Mouse (Mus musculus) forebrain, embryonic 11.5 days (tissue): Measurements from ENCODE around the gene Hoxb5. TPM values are rescaled to one million over a fixed set of nuclear protein-coding genes. Genes with fewer than 3 reads are reported as not detected.

Experiments
- ATAC-seq: fragments of 200-750 bp; cut with Nextera tagmentation; replicated peaks from 2 replicates; pipeline ENCODE4 v1.8.0; 2017; ENCODE audit warnings: moderate TSS enrichment; ENCODE audit not compliant: low FRiP score
- DNase-seq: peaks from one replicate; pipeline ENCODE4 v3.0.0-alpha.2; 2017; ENCODE audit warnings: low spot score
- H3K27ac ChIP-seq: fragments of 300-500 bp; sonication (generic); 2 replicates; pipeline ENCODE4 v1.5.1; 2014; ENCODE audit warnings: low read depth, low read length
- H3K27me3 ChIP-seq: fragments of 300-500 bp; sonication (generic); 2 replicates; pipeline ENCODE4 v1.6.1; 2014; ENCODE audit warnings: mild to moderate bottlenecking, low read length, mixed read lengths; ENCODE audit not compliant: control insufficient read depth, insufficient read depth
- H3K36me3 ChIP-seq: fragments of 300-500 bp; sonication (generic); 2 replicates; pipeline ENCODE4 v1.6.1; 2014; ENCODE audit warnings: mild to moderate bottlenecking, low read length, moderate library complexity, mixed read lengths; ENCODE audit not compliant: control insufficient read depth, insufficient read depth
- H3K4me1 ChIP-seq: fragments of 300-500 bp; sonication (generic); replicated peaks from 2 replicates; pipeline ENCODE4 v1.6.1; 2014; ENCODE audit warnings: low read length, mixed read lengths; ENCODE audit not compliant: control insufficient read depth, insufficient read depth
- H3K4me2 ChIP-seq: fragments of 300-500 bp; sonication (generic); 2 replicates; pipeline ENCODE4 v1.6.1; 2014; ENCODE audit warnings: low read depth, mild to moderate bottlenecking, low read length, moderate library complexity, mixed read lengths; ENCODE audit not compliant: severe bottlenecking
- H3K4me3 ChIP-seq: fragments of 300-500 bp; sonication (generic); 2 replicates; pipeline ENCODE4 v1.5.1; 2014; ENCODE audit warnings: low read depth, low read length
- H3K9ac ChIP-seq: fragments of 300-500 bp; sonication (generic); 2 replicates; pipeline ENCODE4 v1.6.1; 2014; ENCODE audit warnings: low read length
- H3K9me3 ChIP-seq: fragments of 300-500 bp; sonication (generic); 2 replicates; pipeline ENCODE4 v1.6.1; 2016; ENCODE audit warnings: low read length, mixed read lengths; ENCODE audit not compliant: control insufficient read depth
- WGBS: fragments of 180-500 bp; shearing (Covaris S2); extraction: QIAGEN DNeasy Blood & Tissue Kit; methylation state at CpG from one replicate; pipeline ENCODE4 v1.1.7; 2014; 5-methylcytosine and 5-hydroxymethylcytosine counted together
- polyA plus RNA-seq: library from polyadenylated mRNA; unstranded; fragments of >200 nt; fragmentation: Nextera tagmentation; extraction: Ambion mirVana; gene quantifications from 2 replicates; pipeline ENCODE4 v1.2.1, GENCODE M21; 2014

Hoxb5 gene
- polyA plus RNA-seq, 1 experiment from 2014 or later = not detected

- Histone ChIP-seq H3K4me2 (no peak overlapping the region), H3K9me3 (no peaks in the 10 kb centered on the region), H3K36me3 (no peaks in the 10 kb centered on the region), H3K27me3 (peaks cover 100% of the 10 kb centered on the region), H3K9ac (no peak overlapping the region), H3K4me1 (no peaks in the 10 kb centered on the region), H3K27ac (no peak overlapping the region), H3K4me3 (no peak overlapping the region)
- ATAC-seq (no peak), DNase-seq (no peak)
- 3% methylated on average over 2 of the region's 2 CpGs for WGBS
These were observed 30.8 kb downstream of the Hoxb5 start for GRCm38 (mm10) chr11:96334002-96334364.

- no peak overlapping the region for H3K4me2 ChIP-seq
- H3K36me3 ChIP-seq = no peaks in the 10 kb centered on the region
- DNase-seq (no peak), ATAC-seq (no peak)
- no peaks in the 10 kb centered on the region for H3K4me1 ChIP-seq
- WGBS = 35% methylated on average over 3 of the region's 3 CpGs
- H3K27ac ChIP-seq = no peak overlapping the region
- H3K9me3 ChIP-seq = no peaks in the 10 kb centered on the region
- peaks cover 100% of the 10 kb centered on the region for H3K27me3 ChIP-seq
- H3K4me3 ChIP-seq = no peak overlapping the region
- no peak overlapping the region for H3K9ac ChIP-seq
These were observed 31.9 kb downstream of the Hoxb5 start for GRCm38 (mm10) chr11:96334998-96335397.

- no peaks in the 10 kb centered on the region for H3K9me3 ChIP-seq
- H3K27me3 ChIP-seq = peaks cover 97% of the 10 kb centered on the region
- ATAC-seq (no peak), DNase-seq (no peak)
- 0 out of 2 replicates have a peak, but pooled peaks cover 2% of the 10 kb centered on the region for H3K4me1 ChIP-seq
- no peak overlapping the region for H3K4me2 ChIP-seq
- H3K4me3 ChIP-seq = no peak overlapping the region
- no peak overlapping the region for H3K27ac ChIP-seq
- no peak overlapping the region for H3K9ac ChIP-seq
- H3K36me3 ChIP-seq = no peaks in the 10 kb centered on the region
- 4% methylated on average over 2 of the region's 2 CpGs for WGBS
These were observed 33.5 kb downstream of the Hoxb5 start for GRCm38 (mm10) chr11:96336597-96336996.

- Histone ChIP-seq H3K4me2 (no peak overlapping the region), H3K9ac (no peak overlapping the region), H3K27ac (no peak overlapping the region)
These were observed 33.9 kb downstream of the Hoxb5 start for GRCm38 (mm10) chr11:96337026-96337425.

GRCm38 (mm10) chr11:96338957-96339855, 36.1 kb downstream of the Hoxb5 start:
- Histone ChIP-seq H3K9me3 (no peaks in the 10 kb centered on the region), H3K4me3 (no peak overlapping the region), H3K27me3 (peaks cover 97% of the 10 kb centered on the region), H3K27ac (no peak overlapping the region), H3K36me3 (no peaks in the 10 kb centered on the region), H3K4me2 (no peak overlapping the region), H3K4me1 (0 out of 2 replicates have a peak, but pooled peaks cover 2% of the 10 kb centered on the region), H3K9ac (no peak overlapping the region)
- no peak for ATAC-seq
- WGBS = 9% methylated on average over 7 of the region's 7 CpGs
- DNase-seq = peak; percentile 54

More at GRCm38 (mm10) chr11:96337026-96337425, 33.9 kb downstream of the Hoxb5 start:
- no peaks in the 10 kb centered on the region for H3K36me3 ChIP-seq
- WGBS = 3% methylated on average over 6 of the region's 6 CpGs
- H3K4me1 ChIP-seq = 0 out of 2 replicates have a peak, but pooled peaks cover 2% of the 10 kb centered on the region
- no peak for DNase-seq
- ATAC-seq = no peak
- H3K27me3 ChIP-seq = peaks cover 97% of the 10 kb centered on the region
- H3K9me3 ChIP-seq = no peaks in the 10 kb centered on the region
- H3K4me3 ChIP-seq = no peak overlapping the region

GRCm38 (mm10) chr11:96340698-96341365, 37.7 kb downstream of the Hoxb5 start:
- H3K9ac ChIP-seq = no peak overlapping the region
- under 1% methylated on average over 26 of the region's 36 CpGs for WGBS
- no peaks in the 10 kb centered on the region for H3K36me3 ChIP-seq
- ATAC-seq = no peak
- DNase-seq = peak; percentile 60
- H3K27me3 ChIP-seq = peaks cover 97% of the 10 kb centered on the region
- 0 out of 2 replicates have a peak, but pooled peaks cover 2% of the 10 kb centered on the region for H3K4me1 ChIP-seq
- no peaks in the 10 kb centered on the region for H3K9me3 ChIP-seq
- H3K27ac ChIP-seq = no peak overlapping the region
- no peak overlapping the region for H3K4me3 ChIP-seq
- no peak overlapping the region for H3K4me2 ChIP-seq

- no peak overlapping the region for H3K27ac ChIP-seq
- H3K27me3 ChIP-seq = peaks cover 97% of the 10 kb centered on the region
- ATAC-seq (no peak), DNase-seq (no peak)
- 0 out of 2 replicates have a peak, but pooled peaks cover 2% of the 10 kb centered on the region for H3K4me1 ChIP-seq
- H3K4me2 ChIP-seq = no peak overlapping the region
- no peak overlapping the region for H3K9ac ChIP-seq
- no peaks in the 10 kb centered on the region for H3K36me3 ChIP-seq
- WGBS = under 1% methylated on average over 40 of the region's 40 CpGs
- H3K9me3 ChIP-seq = no peaks in the 10 kb centered on the region
- no peak overlapping the region for H3K4me3 ChIP-seq
These were observed 38.8 kb downstream of the Hoxb5 start for GRCm38 (mm10) chr11:96341701-96342575.

GRCm38 (mm10) chr11:96342576-96342930, 39.4 kb downstream of the Hoxb5 start:
- Histone ChIP-seq H3K4me1 (0 out of 2 replicates have a peak, but pooled peaks cover 2% of the 10 kb centered on the region), H3K36me3 (no peaks in the 10 kb centered on the region), H3K4me2 (no peak overlapping the region), H3K9me3 (no peaks in the 10 kb centered on the region), H3K9ac (no peak overlapping the region), H3K27ac (no peak overlapping the region), H3K4me3 (no peak overlapping the region), H3K27me3 (peaks cover 95% of the 10 kb centered on the region)
- WGBS = 3% methylated on average over 4 of the region's 4 CpGs
- ATAC-seq (no peak), DNase-seq (no peak)
